Mouse (Mus musculus) liver, adult 2 months (tissue): ENCODE results near the gene Fcgr4.

ENCODE experiments used
- CTCF ChIP-seq: fragments of 200-500 bp; IDR thresholded peaks from 2 replicates; pipeline ENCODE4 v1.5.1; 2011; ENCODE audit warnings: low read depth, low read length, control low read depth
- POLR2A ChIP-seq: fragments of 200-500 bp; IDR thresholded peaks from 2 replicates; pipeline ENCODE4 v1.6.1; 2011; ENCODE audit warnings: low read length, control low read depth; ENCODE audit not compliant: insufficient read depth; ENCODE audit errors: extremely low read depth

DNA sequence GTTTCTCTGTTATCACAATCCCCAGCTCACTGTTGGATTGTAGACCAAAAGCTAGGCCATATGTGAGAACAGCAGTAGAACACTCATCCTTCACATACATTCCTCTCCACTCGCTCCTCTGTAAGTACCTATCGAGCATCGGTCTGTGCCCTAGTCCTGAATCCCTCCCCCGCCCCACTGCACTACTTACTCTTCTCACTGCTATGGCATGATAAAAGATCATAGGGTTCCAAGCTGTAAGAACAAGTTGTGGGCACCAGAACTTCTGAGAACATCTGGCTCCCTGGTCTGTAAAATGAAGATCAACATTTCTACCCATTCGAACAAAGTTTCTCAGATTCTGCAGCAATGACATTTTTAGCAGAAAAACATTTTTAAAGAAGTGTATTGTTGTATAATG lies 42.3 kb upstream of the Fcgr4 start, which contains the start of gene Fcgr2b:
- TF ChIP-seq CTCF (no peak), POLR2A (no peak)
